Mouse (Mus musculus): ENCODE data around the gene Clrn3.

DNA sequence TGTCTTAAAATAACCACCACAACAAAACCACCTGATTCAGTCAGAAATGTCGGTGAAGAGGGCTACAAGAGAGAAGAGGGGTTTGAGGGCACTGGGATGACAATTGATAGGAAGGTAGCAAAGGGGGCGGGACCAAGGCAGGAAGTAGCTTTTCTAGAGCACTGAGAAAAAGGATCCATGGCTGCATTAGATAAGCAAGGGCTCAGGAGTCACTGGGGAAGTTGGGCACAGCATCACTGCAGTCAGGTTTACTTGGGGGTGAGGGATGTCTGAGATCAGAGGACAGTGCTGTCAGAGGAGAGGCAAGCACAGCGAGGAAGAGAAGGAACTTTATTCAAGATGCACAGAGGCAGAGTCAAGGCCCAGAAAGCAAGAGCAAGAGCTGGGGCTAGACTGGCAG lies 7.5 kb upstream of the Clrn3 start:
- TF ChIP-seq CTCF (IDR thresholded peaks at IDR 0.05; ENCODE audit: insufficient read depth, low read depth, low read length) (no peak), POLR2A (IDR thresholded peaks at IDR 0.05; ENCODE audit: insufficient read depth, low read depth, low read length) (no peak)
